Mouse (Mus musculus) heart, embryonic 13.5 days (tissue): Measurements from ENCODE around the gene Riox2. TPM values are rescaled to one million over a fixed set of nuclear protein-coding genes. Genes with fewer than 3 reads are reported as not detected.
A peak's percentile ranks its signal among the peaks of the same experiment; 100 is the strongest.

Experiments used
- ATAC-seq: fragments of 200-750 bp; cut with Nextera tagmentation; 2 replicates; pipeline ENCODE4 v1.8.0; 2017; ENCODE audit warnings: moderate TSS enrichment; ENCODE audit not compliant: insufficient number of reproducible peaks, low FRiP score, low TSS enrichment; ENCODE audit errors: extremely low read depth
- H3K27ac ChIP-seq: fragments of 300-500 bp; sonication (generic); replicated peaks from 2 replicates; pipeline ENCODE4 v1.5.1; 2015; ENCODE audit warnings: moderate library complexity, mild to moderate bottlenecking, inconsistent platforms
- H3K27me3 ChIP-seq: fragments of 300-500 bp; sonication (generic); replicated peaks from 2 replicates; pipeline ENCODE4 v1.6.1; 2015; ENCODE audit warnings: mild to moderate bottlenecking, inconsistent platforms
- H3K36me3 ChIP-seq: fragments of 300-500 bp; sonication (generic); 2 replicates; pipeline ENCODE4 v1.6.1; 2015; ENCODE audit warnings: mild to moderate bottlenecking, inconsistent platforms
- H3K4me1 ChIP-seq: fragments of 300-500 bp; sonication (generic); 2 replicates; pipeline ENCODE4 v1.6.1; 2015; ENCODE audit warnings: inconsistent platforms
- H3K4me2 ChIP-seq: fragments of 300-500 bp; sonication (generic); 2 replicates; pipeline ENCODE4 v1.6.1; 2015; ENCODE audit warnings: inconsistent platforms, mild to moderate bottlenecking, moderate library complexity
- H3K4me3 ChIP-seq: fragments of 300-500 bp; sonication (generic); 2 replicates; pipeline ENCODE4 v1.5.1; 2015; ENCODE audit warnings: moderate library complexity, mild to moderate bottlenecking, inconsistent platforms
- H3K9ac ChIP-seq: fragments of 300-500 bp; sonication (generic); 2 replicates; pipeline ENCODE4 v1.6.1; 2015; ENCODE audit warnings: inconsistent platforms, mild to moderate bottlenecking, moderate library complexity
- H3K9me3 ChIP-seq: fragments of 300-500 bp; sonication (generic); 2 replicates; pipeline ENCODE4 v1.6.1; 2016; ENCODE audit warnings: inconsistent platforms
- WGBS: fragments of 180-500 bp; shearing (Covaris S2); methylation state at CpG from one replicate; pipeline ENCODE4 v1.1.7; 2015; ENCODE audit warnings: mixed read lengths; 5-methylcytosine and 5-hydroxymethylcytosine counted together
- polyA plus RNA-seq: library from polyadenylated mRNA; unstranded; fragments of >200 nt; fragmentation: Nextera tagmentation; extraction: Ambion mirVana; gene quantifications from 2 replicates; pipeline ENCODE4 v1.2.1, GENCODE M21; 2015

Gene Riox2
- polyA plus RNA-seq, 1 experiment from 2014 or later: 23.6 TPM

DNA sequence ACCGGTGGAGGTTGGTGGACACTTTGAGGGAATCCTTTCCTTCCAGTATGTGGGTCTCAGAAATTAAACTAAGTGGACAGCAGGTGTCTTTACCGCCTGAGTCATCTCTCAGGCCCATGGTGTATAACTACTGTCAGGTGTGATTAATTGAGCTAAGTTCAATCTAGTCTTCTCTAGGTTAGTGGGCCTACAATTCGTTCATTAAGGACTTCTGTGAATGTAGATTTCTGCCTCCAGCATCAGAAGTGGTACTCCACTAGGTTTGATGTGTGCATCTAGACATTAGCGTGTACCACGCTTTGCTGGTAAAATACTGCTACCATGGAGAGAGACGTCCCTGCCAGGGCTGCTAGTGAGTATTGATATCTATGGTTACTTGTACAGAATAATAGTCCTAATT is 971 bp downstream of the Riox2 start:
- no peak for ATAC-seq
- Histone ChIP-seq H3K4me2 (peak overlapping the region; percentile 75), H3K4me3 (peak overlapping the region; percentile 68), H3K4me1 (peaks cover 14% of the 10 kb centered on the region), H3K36me3 (peaks cover 26% of the 10 kb centered on the region), H3K9me3 (no peaks in the 10 kb centered on the region), H3K9ac (peak overlapping the region; percentile 79), H3K27ac (no peak overlapping the region; the same call in 1 of the 2 replicates), H3K27me3 (no peaks in the 10 kb centered on the region)
- WGBS: 40% methylated on average over 6 of the region's 6 CpGs

DNA sequence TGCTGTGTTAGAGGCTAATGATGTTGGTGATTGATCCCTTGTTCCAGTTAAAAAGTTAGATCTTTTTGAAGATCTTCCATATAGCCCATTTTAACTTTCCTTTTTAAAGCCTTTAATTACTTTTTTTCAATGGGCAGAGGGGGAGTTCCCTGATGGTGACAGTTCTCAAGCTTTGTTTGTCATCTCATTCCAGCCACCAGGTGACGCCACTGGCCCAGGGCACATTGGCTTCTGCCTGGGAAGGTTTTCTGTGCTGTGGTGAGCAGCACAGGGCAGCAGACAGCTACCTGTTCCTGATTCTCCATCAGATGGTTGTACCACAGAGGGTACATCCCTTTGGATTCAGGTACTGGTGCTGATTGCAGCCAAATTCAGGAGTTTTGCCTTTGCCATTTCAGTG is 3.2 kb downstream of the Riox2 start:
- Histone ChIP-seq H3K27me3 (no peaks in the 10 kb centered on the region), H3K4me2 (no peak overlapping the region), H3K9me3 (no peaks in the 10 kb centered on the region), H3K4me3 (no peak overlapping the region), H3K4me1 (peaks cover 14% of the 10 kb centered on the region), H3K9ac (no peak overlapping the region), H3K36me3 (peaks cover 46% of the 10 kb centered on the region), H3K27ac (no peak overlapping the region)
- WGBS: 19% methylated on average over 1 of the region's 1 CpGs
- no peak for ATAC-seq

DNA sequence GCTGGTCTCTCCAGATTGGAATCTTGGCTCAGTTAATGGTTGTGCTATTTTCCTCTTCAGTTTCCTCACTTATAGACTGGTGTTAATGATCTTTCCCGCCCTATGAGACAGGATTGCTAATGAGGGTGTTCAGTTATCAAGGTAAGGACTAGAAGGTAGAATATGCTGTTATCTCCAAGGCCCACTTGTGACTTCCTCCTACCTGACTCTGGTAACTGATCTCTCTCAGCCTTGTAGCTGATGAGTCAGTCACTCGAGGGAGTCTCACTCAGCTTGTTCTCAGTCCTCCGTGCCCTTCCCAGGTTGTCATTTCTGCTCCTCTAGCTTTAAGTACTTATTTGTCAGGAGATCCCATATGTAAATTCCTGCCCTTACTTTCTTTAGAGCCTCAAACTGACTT is 6.4 kb downstream of the Riox2 start:
- Histone ChIP-seq H3K36me3 (peaks cover 76% of the 10 kb centered on the region), H3K27ac (no peak overlapping the region), H3K27me3 (no peaks in the 10 kb centered on the region), H3K4me3 (no peak overlapping the region), H3K9me3 (no peaks in the 10 kb centered on the region), H3K4me2 (no peak overlapping the region), H3K4me1 (peaks cover 7% of the 10 kb centered on the region), H3K9ac (no peak overlapping the region)
- ATAC-seq: no peak
- 84% methylated on average over 3 of the region's 3 CpGs for WGBS

DNA sequence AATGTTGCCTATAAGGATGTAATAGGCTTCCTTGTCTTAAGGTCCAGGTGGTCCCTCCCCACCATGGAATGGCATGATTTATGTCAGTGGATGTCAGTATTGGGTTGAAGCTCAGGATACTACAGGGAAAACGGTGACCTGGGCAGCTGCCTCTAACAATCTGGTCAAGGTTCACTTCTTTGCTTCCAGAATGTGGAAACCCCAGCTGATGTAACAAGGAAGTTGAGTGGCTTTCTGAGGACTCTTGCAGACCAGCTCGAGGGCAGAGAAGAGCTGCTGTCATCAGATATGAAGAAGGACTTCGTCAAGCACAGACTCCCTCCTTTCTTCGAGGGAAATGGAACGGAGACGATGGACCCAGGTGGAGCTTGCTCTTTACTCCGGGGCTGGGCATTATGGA is 15.7 kb downstream of the Riox2 start:
- no peak overlapping the region for H3K9ac ChIP-seq
- ATAC-seq: no peak
- 72% methylated on average over 7 of the region's 7 CpGs for WGBS
- no peaks in the 10 kb centered on the region for H3K27me3 ChIP-seq
- H3K27ac ChIP-seq: no peak overlapping the region
- H3K4me3 ChIP-seq: no peak overlapping the region
- H3K4me2 ChIP-seq: no peak overlapping the region
- H3K9me3 ChIP-seq: no peaks in the 10 kb centered on the region
- no peaks in the 10 kb centered on the region for H3K4me1 ChIP-seq
- peaks cover 95% of the 10 kb centered on the region for H3K36me3 ChIP-seq

DNA sequence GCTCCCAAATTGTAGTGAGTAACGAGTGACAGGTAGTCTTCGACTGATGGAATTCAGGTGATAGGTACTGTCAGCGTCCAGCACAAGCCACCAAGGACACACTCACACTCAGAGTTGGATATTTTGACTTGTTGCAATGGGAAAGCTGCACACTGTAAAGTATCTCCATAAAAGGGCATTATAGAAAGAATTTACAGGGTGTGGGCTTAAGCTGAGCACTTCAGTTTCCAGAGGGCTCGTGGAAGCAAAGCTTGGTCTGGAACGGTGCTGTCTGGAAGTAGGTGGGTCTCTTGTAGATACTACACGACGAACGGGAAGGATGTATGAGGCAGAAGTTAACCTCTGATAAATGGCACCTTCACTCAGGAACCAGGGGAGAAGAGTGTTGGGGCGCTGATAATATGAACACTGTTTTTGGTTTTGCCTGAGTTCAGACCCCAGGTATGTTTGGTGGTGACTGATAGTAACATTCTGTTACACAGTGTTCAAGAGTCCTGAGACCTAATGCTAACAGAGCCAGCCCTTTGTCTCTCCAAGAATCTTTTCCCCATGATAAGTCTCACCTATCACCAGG is 16.5 kb downstream of the Riox2 start:
- H3K9ac ChIP-seq: no peak overlapping the region
- no peaks in the 10 kb centered on the region for H3K4me1 ChIP-seq
- H3K4me2 ChIP-seq: no peak overlapping the region
- no peaks in the 10 kb centered on the region for H3K27me3 ChIP-seq
- H3K27ac ChIP-seq: no peak overlapping the region
- no peak overlapping the region for H3K4me3 ChIP-seq
- H3K36me3 ChIP-seq: peaks cover 95% of the 10 kb centered on the region
- H3K9me3 ChIP-seq: no peaks in the 10 kb centered on the region
- ATAC-seq: no peak
- WGBS: 65% methylated on average over 9 of the region's 9 CpGs

DNA sequence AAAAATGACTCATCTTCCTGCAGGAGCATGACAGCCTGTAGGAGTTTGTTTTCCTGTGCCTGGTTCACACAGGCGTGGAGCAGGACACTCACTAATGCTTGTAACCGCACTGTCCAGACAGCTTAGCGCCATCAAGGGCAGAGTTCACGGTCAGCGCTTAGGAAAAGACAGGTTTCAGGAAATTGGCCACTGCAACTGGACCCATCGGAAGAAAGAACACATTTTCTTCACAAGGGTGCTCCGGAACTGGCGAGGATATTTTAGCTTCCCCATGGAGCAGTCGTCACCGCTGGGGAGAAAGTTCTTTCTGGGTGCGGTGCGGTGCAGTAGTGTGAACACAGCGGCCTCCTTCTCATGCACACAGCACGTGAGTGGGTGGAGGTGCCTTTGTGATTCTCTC is 21.6 kb downstream of the Riox2 start:
- H3K27ac ChIP-seq: no peak overlapping the region
- H3K9me3 ChIP-seq: no peaks in the 10 kb centered on the region
- no peak overlapping the region for H3K4me2 ChIP-seq
- peaks cover 94% of the 10 kb centered on the region for H3K36me3 ChIP-seq
- peaks cover 4% of the 10 kb centered on the region; the same call in 1 of the 2 replicates for H3K4me1 ChIP-seq
- no peak for ATAC-seq
- no peak overlapping the region for H3K4me3 ChIP-seq
- no peak overlapping the region for H3K9ac ChIP-seq
- 85% methylated on average over 14 of the region's 14 CpGs for WGBS
- H3K27me3 ChIP-seq: no peaks in the 10 kb centered on the region

DNA sequence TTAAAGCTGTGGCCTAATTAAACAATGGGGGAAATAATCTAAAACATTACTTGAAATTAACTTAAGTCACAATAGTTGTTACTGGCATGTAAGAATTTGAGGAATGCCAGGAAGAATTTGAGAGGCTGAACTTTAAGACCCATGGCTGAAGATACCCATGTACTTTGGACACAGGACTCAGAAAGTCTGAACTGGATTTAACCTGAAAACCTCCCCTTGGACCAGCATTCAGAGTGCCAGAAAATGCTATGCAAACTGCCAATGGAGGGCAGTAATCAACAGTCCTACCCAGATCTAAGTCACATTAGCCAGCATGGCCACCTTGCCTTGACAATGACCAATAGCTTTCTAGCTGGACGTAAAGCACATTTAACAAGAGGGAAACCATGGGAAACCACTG is 26.4 kb downstream of the Riox2 start:
- Histone ChIP-seq H3K4me1 (peaks cover 8% of the 10 kb centered on the region; the same call in 1 of the 2 replicates), H3K4me3 (no peak overlapping the region), H3K9me3 (no peaks in the 10 kb centered on the region), H3K27me3 (no peaks in the 10 kb centered on the region), H3K9ac (no peak overlapping the region), H3K27ac (no peak overlapping the region), H3K36me3 (peaks cover 92% of the 10 kb centered on the region), H3K4me2 (no peak overlapping the region)
- WGBS: 72% methylated on average over 1 of the region's 1 CpGs
- no peak for ATAC-seq

DNA sequence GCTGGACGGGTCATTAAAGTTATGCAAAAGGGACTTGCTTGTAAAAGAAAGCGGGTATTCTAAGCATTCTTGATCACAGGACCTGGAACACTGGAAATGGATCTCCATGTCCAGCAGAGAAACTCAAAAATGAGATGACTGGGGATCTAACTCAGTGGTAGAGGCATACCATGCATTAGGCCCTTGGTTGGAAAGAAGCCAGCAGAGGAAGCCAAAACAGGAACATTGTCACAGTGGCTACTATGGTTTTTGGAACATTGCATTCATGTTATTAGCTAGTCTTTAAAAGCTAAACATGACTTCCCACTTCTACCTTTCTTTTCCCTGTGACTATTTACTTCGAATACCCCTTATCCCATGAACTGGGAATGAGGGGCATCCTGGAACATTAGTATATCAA is 27.6 kb downstream of the Riox2 start:
- Histone ChIP-seq H3K27me3 (no peaks in the 10 kb centered on the region), H3K9ac (no peak overlapping the region), H3K4me2 (no peak overlapping the region), H3K36me3 (peaks cover 92% of the 10 kb centered on the region), H3K4me3 (no peak overlapping the region), H3K4me1 (peaks cover 8% of the 10 kb centered on the region; the same call in 1 of the 2 replicates), H3K27ac (no peak overlapping the region), H3K9me3 (no peaks in the 10 kb centered on the region)
- 90% methylated on average over 3 of the region's 3 CpGs for WGBS
- no peak for ATAC-seq

DNA sequence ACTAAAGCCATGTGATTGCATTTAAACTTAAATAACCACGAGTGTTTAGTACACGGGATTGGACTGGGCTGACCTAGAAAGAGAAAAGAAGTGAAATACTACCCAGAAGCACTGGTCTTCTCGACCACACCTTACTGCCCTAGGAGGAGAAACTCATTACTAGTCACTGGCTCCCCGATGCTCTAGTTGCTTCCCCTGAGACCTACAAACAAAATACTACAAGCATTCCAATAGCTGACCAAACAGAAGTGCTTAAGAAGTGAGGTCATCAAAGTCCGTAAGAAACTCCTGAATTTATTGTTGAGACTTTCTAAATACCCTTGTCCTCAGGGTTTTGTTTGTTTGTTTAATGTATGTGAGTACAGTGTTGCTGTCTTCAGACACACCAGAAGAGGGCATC is 38.3 kb downstream of the Riox2 start:
- Histone ChIP-seq H3K27me3 (no peaks in the 10 kb centered on the region), H3K27ac (no peak overlapping the region), H3K36me3 (peaks cover 73% of the 10 kb centered on the region), H3K4me1 (peaks cover 9% of the 10 kb centered on the region), H3K9ac (no peak overlapping the region), H3K9me3 (no peaks in the 10 kb centered on the region; the same call in 1 of the 2 replicates), H3K4me3 (no peak overlapping the region), H3K4me2 (no peak overlapping the region)
- 80% methylated on average over 5 of the region's 5 CpGs for WGBS
- no peak for ATAC-seq

DNA sequence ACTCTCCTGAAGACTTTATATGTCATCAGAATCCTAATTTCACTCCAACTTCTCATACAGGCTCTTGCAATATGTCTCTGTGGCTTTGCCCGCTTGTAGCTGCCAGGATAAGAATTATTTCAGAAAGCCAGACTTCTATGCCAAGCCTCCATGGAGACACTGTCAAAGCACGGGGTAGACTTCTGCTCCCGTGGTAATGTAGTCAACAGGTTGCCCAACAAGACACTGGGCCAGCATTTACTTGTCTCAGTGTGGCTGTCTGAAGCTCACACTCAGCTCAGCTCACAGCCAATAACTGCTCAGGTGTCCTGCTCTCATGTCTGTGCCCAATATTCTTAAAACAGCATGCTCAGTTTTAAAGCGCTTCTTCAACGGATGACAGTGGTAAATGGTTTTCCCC is 43.6 kb downstream of the Riox2 start:
- peaks cover 49% of the 10 kb centered on the region for H3K4me1 ChIP-seq
- H3K4me3 ChIP-seq: no peak overlapping the region
- H3K27ac ChIP-seq: 0 out of 2 replicates have a peak overlapping the region, but pooled peaks have one; percentile 32
- H3K9ac ChIP-seq: no peak overlapping the region
- 86% methylated on average over 5 of the region's 5 CpGs for WGBS
- H3K27me3 ChIP-seq: no peaks in the 10 kb centered on the region
- ATAC-seq: no peak
- no peak overlapping the region for H3K4me2 ChIP-seq
- H3K9me3 ChIP-seq: no peaks in the 10 kb centered on the region; the same call in 1 of the 2 replicates
- H3K36me3 ChIP-seq: peaks cover 48% of the 10 kb centered on the region

DNA sequence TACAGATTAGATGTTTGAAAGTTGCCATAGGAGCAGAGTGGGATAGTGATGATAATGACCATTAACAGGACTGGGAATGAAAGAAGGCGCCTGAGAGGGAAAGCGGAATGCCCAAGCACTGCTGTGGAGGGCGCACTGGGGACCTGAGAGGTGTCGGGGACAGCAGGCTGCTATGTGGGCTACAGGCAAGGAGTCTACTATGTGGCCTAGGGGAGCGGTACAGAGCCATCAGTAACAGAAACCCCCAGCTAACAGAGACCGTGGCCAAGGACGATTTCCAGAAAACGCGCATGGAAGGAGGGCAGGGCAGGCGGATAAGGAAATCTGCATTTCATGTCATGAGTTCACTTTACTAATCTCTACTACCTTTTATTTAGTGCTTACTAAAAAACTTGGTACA is 45.4 kb downstream of the Riox2 start:
- H3K9me3 ChIP-seq: no peaks in the 10 kb centered on the region
- peak overlapping the region; percentile 62 for H3K4me2 ChIP-seq
- peak; percentile 64; the same call in 1 of the 2 replicates for ATAC-seq
- WGBS: 36% methylated on average over 10 of the region's 10 CpGs
- H3K4me3 ChIP-seq: peak overlapping the region; percentile 22; the same call in 1 of the 2 replicates
- H3K27me3 ChIP-seq: no peaks in the 10 kb centered on the region
- peaks cover 50% of the 10 kb centered on the region for H3K4me1 ChIP-seq
- H3K9ac ChIP-seq: peak overlapping the region; percentile 69
- H3K27ac ChIP-seq: peak overlapping the region; percentile 98
- H3K36me3 ChIP-seq: peaks cover 42% of the 10 kb centered on the region
